Mouse (Mus musculus): Measurements from ENCODE around the gene Olfr683. TPM values are rescaled to one million over a fixed set of nuclear protein-coding genes. Genes with fewer than 3 reads are reported as not detected.

The Olfr683 gene
- polyA plus RNA-seq, 1 experiment, result not detected

Other genes starting within 250 kb of the Olfr683 start
- gene Olfr667, start 225.5 kb downstream of the Olfr683 start, polyA plus RNA-seq (2011; ENCODE audit: insufficient read depth, insufficient read length, low read depth, missing spikeins), result not detected in 2 replicates
- not detected in 2 replicates for gene Olfr668, start 219.0 kb downstream of the Olfr683 start, polyA plus RNA-seq (2011; ENCODE audit: insufficient read depth, insufficient read length, low read depth, missing spikeins)
- gene Olfr669, start 212.8 kb downstream of the Olfr683 start, polyA plus RNA-seq (2011; ENCODE audit: insufficient read depth, insufficient read length, low read depth, missing spikeins), result not detected in 2 replicates
- gene Olfr670, start 184.4 kb downstream of the Olfr683 start, polyA plus RNA-seq (2011; ENCODE audit: insufficient read depth, insufficient read length, low read depth, missing spikeins), result not detected in 2 replicates
- not detected in 2 replicates for gene Olfr671, start 167.9 kb downstream of the Olfr683 start, polyA plus RNA-seq (2011; ENCODE audit: insufficient read depth, insufficient read length, low read depth, missing spikeins)
- gene Olfr672, start 145.0 kb downstream of the Olfr683 start, polyA plus RNA-seq (2011; ENCODE audit: insufficient read depth, insufficient read length, low read depth, missing spikeins), result not detected in 2 replicates
- gene Olfr675, start 118.6 kb downstream of the Olfr683 start, polyA plus RNA-seq (2011; ENCODE audit: insufficient read depth, insufficient read length, low read depth, missing spikeins), result not detected in 2 replicates
- not detected in 2 replicates for gene Olfr676, start 114.3 kb downstream of the Olfr683 start, polyA plus RNA-seq (2011; ENCODE audit: insufficient read depth, insufficient read length, low read depth, missing spikeins)
- not detected in 2 replicates for gene Olfr677, start 95.6 kb downstream of the Olfr683 start, polyA plus RNA-seq (2011; ENCODE audit: insufficient read depth, insufficient read length, low read depth, missing spikeins)
- gene Olfr678, start 82.5 kb downstream of the Olfr683 start, polyA plus RNA-seq (2011; ENCODE audit: insufficient read depth, insufficient read length, low read depth, missing spikeins), result not detected in 2 replicates
- not detected in 2 replicates for gene Olfr679, start 65.8 kb downstream of the Olfr683 start, polyA plus RNA-seq (2011; ENCODE audit: insufficient read depth, insufficient read length, low read depth, missing spikeins)
- not detected in 2 replicates for gene Olfr680-ps1, start 54.2 kb downstream of the Olfr683 start, polyA plus RNA-seq (2011; ENCODE audit: insufficient read depth, insufficient read length, low read depth, missing spikeins)
- not detected in 2 replicates for gene Olfr681, start 30.2 kb downstream of the Olfr683 start, polyA plus RNA-seq (2011; ENCODE audit: insufficient read depth, insufficient read length, low read depth, missing spikeins)
- not detected in 2 replicates for gene Olfr684, start 16.6 kb upstream of the Olfr683 start, polyA plus RNA-seq (2011; ENCODE audit: insufficient read depth, insufficient read length, low read depth, missing spikeins)
- not detected in 2 replicates for gene Olfr685, start 39.0 kb upstream of the Olfr683 start, polyA plus RNA-seq (2011; ENCODE audit: insufficient read depth, insufficient read length, low read depth, missing spikeins)
- not detected in 2 replicates for gene Olfr686, start 60.5 kb upstream of the Olfr683 start, polyA plus RNA-seq (2011; ENCODE audit: insufficient read depth, insufficient read length, low read depth, missing spikeins)
- not detected in 2 replicates for gene Olfr688, start 141.1 kb upstream of the Olfr683 start, polyA plus RNA-seq (2011; ENCODE audit: insufficient read depth, insufficient read length, low read depth, missing spikeins)
- not detected in 2 replicates for gene Olfr689, start 164.2 kb upstream of the Olfr683 start, polyA plus RNA-seq (2011; ENCODE audit: insufficient read depth, insufficient read length, low read depth, missing spikeins)
- gene Olfr690, start 187.1 kb upstream of the Olfr683 start, polyA plus RNA-seq (2011; ENCODE audit: insufficient read depth, insufficient read length, low read depth, missing spikeins), result 0.62 TPM in 1 of 2 replicates, not detected in the other
- 0.85 TPM in 1 of 2 replicates, not detected in the other for gene Olfr691, start 195.3 kb upstream of the Olfr683 start, polyA plus RNA-seq (2011; ENCODE audit: insufficient read depth, insufficient read length, low read depth, missing spikeins)
- not detected in 2 replicates for gene Olfr692, start 221.2 kb upstream of the Olfr683 start, polyA plus RNA-seq (2011; ENCODE audit: insufficient read depth, insufficient read length, low read depth, missing spikeins)
- gene Gm5901, start 228.0 kb upstream of the Olfr683 start, polyA plus RNA-seq (2011; ENCODE audit: insufficient read depth, insufficient read length, low read depth, missing spikeins), result not detected in 2 replicates